Mouse (Mus musculus) intestine, postnatal 0 days (tissue): Measurements from ENCODE around the gene B3galnt2. TPM values are rescaled to one million over a fixed set of nuclear protein-coding genes. Genes with fewer than 3 reads are reported as not detected.
"Not testable (repeated sequence)": the region's sequence is repeated elsewhere in the genome, so short reads cannot be mapped to it uniquely, and the experiment has no call there.

Source experiments
- ATAC-seq: fragments of 200-750 bp; cut with Nextera tagmentation; 2 replicates; pipeline ENCODE4 v1.8.0; 2017; ENCODE audit warnings: mild to moderate bottlenecking, moderate TSS enrichment, moderate library complexity
- H3K27ac ChIP-seq: fragments of 300-500 bp; sonication (generic); 2 replicates; pipeline ENCODE4 v1.5.1; 2014; ENCODE audit warnings: mild to moderate bottlenecking, low read depth, low read length, moderate library complexity
- H3K27me3 ChIP-seq: fragments of 300-500 bp; sonication (generic); replicated peaks from 2 replicates; pipeline ENCODE4 v1.6.1; 2014; ENCODE audit warnings: low read length, mixed read lengths; ENCODE audit not compliant: control insufficient read depth, insufficient read depth
- H3K36me3 ChIP-seq: fragments of 300-500 bp; sonication (generic); 2 replicates; pipeline ENCODE4 v1.6.1; 2014; ENCODE audit warnings: mild to moderate bottlenecking, moderate library complexity; ENCODE audit not compliant: control insufficient read depth, insufficient read depth
- H3K4me1 ChIP-seq: fragments of 300-500 bp; sonication (generic); replicated peaks from 2 replicates; pipeline ENCODE4 v1.6.1; 2014; ENCODE audit warnings: antibody characterized with exemption, low read length, mixed read lengths; ENCODE audit not compliant: control insufficient read depth, insufficient read depth
- H3K4me2 ChIP-seq: fragments of 300-500 bp; sonication (generic); replicated peaks from 2 replicates; pipeline ENCODE4 v1.6.1; 2014; ENCODE audit warnings: low read depth, mild to moderate bottlenecking, moderate library complexity
- H3K4me3 ChIP-seq: fragments of 300-500 bp; sonication (generic); 2 replicates; pipeline ENCODE4 v1.5.1; 2014; ENCODE audit warnings: low read depth, low read length
- H3K9ac ChIP-seq: fragments of 300-500 bp; sonication (generic); 2 replicates; pipeline ENCODE4 v1.6.1; 2014; ENCODE audit warnings: mild to moderate bottlenecking, low read depth, low read length
- H3K9me3 ChIP-seq: fragments of 300-500 bp; sonication (generic); 2 replicates; pipeline ENCODE4 v1.6.1; 2016; ENCODE audit warnings: mixed run types; ENCODE audit not compliant: control insufficient read depth
- CTCF ChIP-seq: sonication (generic); IDR thresholded peaks from 2 replicates; pipeline ENCODE4 v1.5.1; 2016; ENCODE audit warnings: low read depth, mild to moderate bottlenecking, control low read depth, antibody characterized with exemption, moderate library complexity
- WGBS: fragments of 180-500 bp; shearing (Covaris S2); extraction: QIAGEN DNeasy Blood & Tissue Kit; methylation state at CpG from one replicate; pipeline ENCODE4 v1.1.7; 2014; 5-methylcytosine and 5-hydroxymethylcytosine counted together
- polyA plus RNA-seq: library from polyadenylated mRNA; unstranded; fragments of >200 nt; fragmentation: Nextera tagmentation; extraction: Ambion mirVana; gene quantifications from 2 replicates; pipeline ENCODE4 v1.2.1, GENCODE M21; 2015

Gene B3galnt2
- polyA plus RNA-seq, 1 experiment from 2014 or later, result 10.5 TPM

- Histone ChIP-seq H3K9me3 (no peaks in the 10 kb centered on the region), H3K4me3 (no peak overlapping the region), H3K4me2 (no peak overlapping the region), H3K36me3 (peaks cover 6% of the 10 kb centered on the region; the same call in 1 of the 2 replicates), H3K27ac (no peak overlapping the region), H3K27me3 (no peaks in the 10 kb centered on the region), H3K9ac (no peak overlapping the region), H3K4me1 (no peaks in the 10 kb centered on the region; the same call in 1 of the 2 replicates)
- 68% methylated on average over 5 of the region's 5 CpGs for WGBS
- no peak for ATAC-seq
- TF ChIP-seq CTCF, result no peak
These were observed 79.2 kb downstream of the B3galnt2 start for GRCm38 (mm10) chr13:14033309-14034072.

DNA sequence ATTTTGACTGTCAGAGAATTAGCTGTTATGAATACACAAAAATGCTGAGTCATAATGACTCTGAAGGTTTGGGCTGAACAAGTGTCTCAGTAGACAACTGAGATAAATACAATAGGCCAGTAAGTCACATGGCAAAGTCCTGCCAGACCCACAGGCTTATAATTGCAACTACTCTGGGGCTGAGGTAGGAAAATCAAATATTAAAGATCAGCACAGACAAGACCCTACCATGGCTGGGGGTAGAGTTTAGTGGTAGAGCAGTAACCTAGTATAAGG is 79.7 kb downstream of the B3galnt2 start:
- Histone ChIP-seq H3K4me3 (no peak overlapping the region), H3K9ac (no peak overlapping the region), H3K9me3 (no peaks in the 10 kb centered on the region), H3K36me3 (peaks cover 3% of the 10 kb centered on the region; the same call in 1 of the 2 replicates), H3K27ac (no peak overlapping the region), H3K4me1 (no peaks in the 10 kb centered on the region; the same call in 1 of the 2 replicates), H3K27me3 (no peaks in the 10 kb centered on the region), H3K4me2 (no peak overlapping the region)
- ATAC-seq, result no peak
- no peak for TF ChIP-seq CTCF

DNA sequence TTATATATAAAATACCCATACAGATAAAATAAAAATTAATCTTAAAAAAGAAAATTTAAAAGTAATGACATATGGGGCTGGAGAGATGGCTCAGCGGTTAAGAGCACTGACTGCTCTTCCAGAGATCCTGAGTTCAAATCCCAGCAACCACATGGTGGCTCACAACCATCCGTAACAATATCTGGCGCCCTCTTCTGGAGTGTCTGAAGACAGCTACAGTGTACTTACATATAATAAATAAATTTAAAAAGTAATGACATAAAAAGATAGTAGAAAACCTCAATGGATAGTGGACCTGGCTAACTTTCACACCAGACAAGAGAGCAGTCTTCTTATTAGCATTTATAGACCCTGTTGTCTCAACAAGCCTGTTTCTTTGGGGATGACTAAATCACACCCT is 81.1 kb downstream of the B3galnt2 start:
- 87% methylated on average over 3 of the region's 3 CpGs for WGBS
- H3K4me3 ChIP-seq, H3K27me3 ChIP-seq, H3K4me1 ChIP-seq, ATAC-seq, H3K9ac ChIP-seq, H3K4me2 ChIP-seq, H3K9me3 ChIP-seq, H3K36me3 ChIP-seq, H3K27ac ChIP-seq: not testable (repeated sequence)
- 0 out of 2 replicates have a peak, but pooled peaks have one; percentile 13 for TF ChIP-seq CTCF

DNA sequence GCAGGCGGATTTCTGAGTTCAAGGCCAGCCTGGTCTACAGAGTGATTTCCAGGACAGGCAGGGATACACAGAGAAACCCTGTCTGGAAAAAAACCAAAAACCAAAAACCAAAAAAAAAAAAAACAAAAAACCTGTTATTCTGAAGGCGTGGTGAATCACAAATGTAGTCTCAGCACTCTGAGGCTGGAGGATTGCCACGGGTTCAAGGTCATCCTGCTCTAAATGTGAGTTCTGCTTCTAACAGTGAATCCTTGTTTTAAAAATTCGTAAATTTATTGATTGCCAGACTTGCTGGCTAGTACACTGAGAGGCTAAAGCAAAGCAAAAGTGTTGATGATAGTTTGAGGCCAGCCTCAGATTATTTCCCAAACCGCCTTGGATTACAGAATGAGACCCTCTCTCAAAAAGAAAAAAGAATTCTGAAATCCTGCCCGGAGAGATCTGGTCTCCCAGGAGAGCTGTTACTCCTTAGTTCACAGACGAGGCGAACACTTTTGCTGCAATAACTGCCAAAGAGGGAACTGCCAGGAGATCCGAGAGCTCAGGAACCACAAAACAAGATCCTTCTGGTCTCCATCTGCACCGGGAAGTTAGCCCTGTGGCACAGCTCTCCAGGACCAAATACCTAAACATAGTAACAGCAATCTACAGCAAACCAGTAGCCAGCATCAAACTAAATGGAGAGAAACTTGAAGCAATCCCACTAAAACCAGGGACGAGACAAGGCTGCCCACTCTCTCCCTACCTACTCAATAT is 81.8 kb downstream of the B3galnt2 start:
- no peak overlapping the region for H3K4me2 ChIP-seq
- TF ChIP-seq CTCF, result no peak
- no peak overlapping the region for H3K27ac ChIP-seq
- no peak overlapping the region for H3K4me3 ChIP-seq
- H3K9ac ChIP-seq, result no peak overlapping the region
- H3K36me3 ChIP-seq, result no peaks in the 10 kb centered on the region
- H3K27me3 ChIP-seq, result no peaks in the 10 kb centered on the region
- no peaks in the 10 kb centered on the region for H3K9me3 ChIP-seq
- 91% methylated on average over 11 of the region's 11 CpGs for WGBS
- no peaks in the 10 kb centered on the region; the same call in 1 of the 2 replicates for H3K4me1 ChIP-seq
- ATAC-seq, result no peak

- WGBS, result 3% methylated on average over 8 of the region's 8 CpGs
These were observed 84.6 kb downstream of the B3galnt2 start for GRCm38 (mm10) chr13:14038911-14039291.

DNA sequence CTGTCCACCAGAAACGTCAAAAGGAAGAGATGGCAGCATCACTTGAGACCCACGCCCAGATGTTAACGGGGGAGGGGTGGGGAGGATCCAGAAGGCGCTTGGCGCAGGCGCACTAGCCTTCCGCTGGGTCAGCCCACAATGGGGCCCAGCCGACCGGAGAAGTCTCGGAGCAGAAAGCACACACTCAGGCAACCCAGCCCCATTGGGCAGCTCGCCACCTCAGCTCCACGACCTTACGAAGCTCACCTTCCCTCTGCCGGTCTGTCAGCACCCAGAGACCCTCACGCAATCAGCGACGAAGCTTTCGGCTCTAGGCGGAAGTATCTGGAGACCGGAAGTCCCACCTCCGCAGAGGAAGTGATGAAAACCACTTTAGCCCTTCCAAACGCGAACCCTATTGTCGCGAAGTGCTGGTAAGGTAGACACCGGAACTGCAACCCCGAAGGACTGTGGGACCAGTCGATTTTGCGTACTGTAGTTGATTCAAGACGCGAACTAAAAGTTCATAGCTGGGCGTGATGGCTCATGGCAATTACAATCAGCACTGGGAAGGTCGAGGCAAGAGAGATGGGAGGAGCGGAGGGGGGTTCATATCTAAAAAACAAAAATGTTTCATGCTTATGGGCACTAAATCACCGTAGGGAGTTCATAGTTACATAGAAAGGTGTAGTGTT is 85.2 kb downstream of the B3galnt2 start, which contains the start of gene Tbce:
Gene Tbce (minus strand): TSS at position 347 of the 674 bp plus-strand sequence.
- Histone ChIP-seq H3K9me3 (no peaks in the 10 kb centered on the region), H3K27me3 (no peaks in the 10 kb centered on the region), H3K4me3 (peak within 1 kb of the TSS; percentile 55), H3K36me3 (no peaks in the 10 kb centered on the region), H3K27ac (peak within 1 kb of the TSS; percentile 92), H3K4me1 (no peaks in the 10 kb centered on the region), H3K4me2 (peak within 1 kb of the TSS; percentile 90), H3K9ac (peak within 1 kb of the TSS; percentile 59)
- under 1% methylated on average over 35 of the region's 35 CpGs for WGBS
- peak; percentile 14; the same call in 1 of the 2 replicates for TF ChIP-seq CTCF
- peak; percentile 94 for ATAC-seq

More at GRCm38 (mm10) chr13:14038911-14039291, 84.6 kb downstream of the B3galnt2 start:
- no peaks in the 10 kb centered on the region; the same call in 1 of the 2 replicates for H3K4me1 ChIP-seq
- peak overlapping the region; percentile 55 for H3K4me3 ChIP-seq
- peak overlapping the region; percentile 59 for H3K9ac ChIP-seq
- no peaks in the 10 kb centered on the region for H3K27me3 ChIP-seq
- no peaks in the 10 kb centered on the region for H3K9me3 ChIP-seq
- H3K4me2 ChIP-seq, result peak overlapping the region; percentile 90
- no peak; the same call in 1 of the 2 replicates for ATAC-seq
- H3K27ac ChIP-seq, result peak overlapping the region; percentile 92
- no peaks in the 10 kb centered on the region for H3K36me3 ChIP-seq
- no peak for TF ChIP-seq CTCF
